Mouse (Mus musculus) CH12.LX (cell line): ENCODE measurements at regions not wholly inside any gene's neighbourhood (a gene's known extent, or its start where the extent isn't known, plus 50 kb on each side); places are given as distances from the start of the nearest gene placed in this dataset.

ENCODE experiments used
- DNase-seq: peaks from one replicate; pipeline ENCODE4 v3.0.0-alpha.2; 2013; ENCODE audit errors: extremely low read depth
- H3K27ac ChIP-seq: 2 replicates; pipeline ENCODE4 v1.5.1; 2012; ENCODE audit warnings: low read depth, mild to moderate bottlenecking, control low read depth, moderate library complexity; ENCODE audit not compliant: insufficient read depth
- H3K27me3 ChIP-seq: replicated peaks from 2 replicates; pipeline ENCODE3; 2012; ENCODE audit warnings: inconsistent platforms
- H3K36me3 ChIP-seq, 2 experiments: replicated peaks in 1 of 2; 2 replicates each; pipeline versions ENCODE3 to v1.6.1; 2012; ENCODE audit warnings: inconsistent platforms in 1 of 2, low read length in 1 of 2, mild to moderate bottlenecking in 1 of 2, mixed read lengths in 1 of 2, moderate library complexity in 1 of 2; ENCODE audit not compliant: control insufficient read depth in 1 of 2, insufficient read depth in 1 of 2
- H3K4me1 ChIP-seq, 2 experiments: 2 replicates each; pipeline ENCODE4 v1.6.1; 2012; ENCODE audit warnings: inconsistent platforms in 1 of 2, moderate library complexity in 1 of 2; ENCODE audit not compliant: insufficient read depth in 2 of 2, control insufficient read depth in 1 of 2
- H3K4me2 ChIP-seq: 2 replicates; pipeline ENCODE4 v1.6.1; 2012; ENCODE audit warnings: low read depth, mild to moderate bottlenecking, control low read depth; ENCODE audit not compliant: poor library complexity, insufficient read depth, severe bottlenecking
- H3K4me3 ChIP-seq, 3 experiments: fragments of 150-350 bp in 1 of 3; sonication (generic) in 1 of 3; replicated peaks in 1 of 3; 2 replicates each; pipeline versions ENCODE3 to v1.5.1; 2011 to 2012; ENCODE audit warnings: low read depth in 2 of 3, low read length in 2 of 3, mild to moderate bottlenecking in 2 of 3, moderate library complexity in 2 of 3, control low read depth in 1 of 3, improper control_type of control experiment in 1 of 3, inconsistent platforms in 1 of 3, mixed read lengths in 1 of 3; ENCODE audit not compliant: poor library complexity in 1 of 3
- H3K79me2 ChIP-seq: replicated peaks from 2 replicates; pipeline ENCODE4 v1.6.1; 2012; ENCODE audit warnings: mild to moderate bottlenecking, moderate library complexity; ENCODE audit not compliant: control insufficient read depth, poor library complexity, insufficient read depth, severe bottlenecking; ENCODE audit errors: extremely low read depth
- H3K9ac ChIP-seq: 2 replicates; pipeline ENCODE4 v1.6.1; 2012; ENCODE audit warnings: low read depth, mild to moderate bottlenecking, control low read depth, moderate library complexity; ENCODE audit not compliant: insufficient read depth
- H3K9me3 ChIP-seq: replicated peaks from 2 replicates; pipeline ENCODE3; 2012; ENCODE audit warnings: low read length, inconsistent platforms, mixed read lengths
- CHD2 ChIP-seq: IDR thresholded peaks from 2 replicates; pipeline ENCODE4 v1.6.1; 2011; ENCODE audit warnings: low read length, improper control_type of control experiment
- CTCF ChIP-seq, 2 experiments: IDR thresholded peaks in 1 of 2; conservative IDR thresholded peaks in 1 of 2; 2 replicates each; pipeline ENCODE4 v1.5.1; 2011 to 2012; ENCODE audit warnings: low read depth in 2 of 2, low read length in 2 of 2, improper control_type of control experiment in 1 of 2, inconsistent platforms in 1 of 2, mild to moderate bottlenecking in 1 of 2, moderate library complexity in 1 of 2
- E2F4 ChIP-seq: IDR thresholded peaks from 2 replicates; pipeline ENCODE4 v1.6.1; 2011; ENCODE audit warnings: low read depth, low read length, improper control_type of control experiment; ENCODE audit not compliant: insufficient replicate concordance
- ELF1 ChIP-seq: IDR thresholded peaks from 2 replicates; pipeline ENCODE4 v1.6.1; 2014; ENCODE audit warnings: low read depth, mild to moderate bottlenecking, inconsistent platforms, low read length, improper control_type of control experiment
- EP300 ChIP-seq: IDR thresholded peaks from 2 replicates; pipeline ENCODE4 v1.6.1; 2011; ENCODE audit warnings: low read length, improper control_type of control experiment
- GABPA ChIP-seq: IDR thresholded peaks from 2 replicates; pipeline ENCODE4 v1.6.1; 2012; ENCODE audit warnings: low read depth, low read length, improper control_type of control experiment, inconsistent platforms; ENCODE audit not compliant: insufficient replicate concordance
- HCFC1 ChIP-seq: IDR thresholded peaks from 2 replicates; pipeline ENCODE4 v1.6.1; 2012; ENCODE audit warnings: low read depth, mild to moderate bottlenecking, inconsistent platforms, low read length, improper control_type of control experiment
- JUND ChIP-seq: conservative IDR thresholded peaks from 2 replicates; pipeline ENCODE4 v1.6.1; 2011; ENCODE audit warnings: low read depth, low read length, improper control_type of control experiment
- KAT2A ChIP-seq: IDR thresholded peaks from 2 replicates; pipeline ENCODE4 v1.6.1; 2012; ENCODE audit warnings: low read length, improper control_type of control experiment, inconsistent platforms; ENCODE audit not compliant: insufficient replicate concordance
- MAX ChIP-seq: IDR thresholded peaks from 2 replicates; pipeline ENCODE4 v1.6.1; 2011; ENCODE audit warnings: low read length, improper control_type of control experiment
- MXI1 ChIP-seq: IDR thresholded peaks from 2 replicates; pipeline ENCODE4 v1.6.1; 2011; ENCODE audit warnings: mild to moderate bottlenecking, low read depth, low read length, improper control_type of control experiment
- MYC ChIP-seq: IDR thresholded peaks from 2 replicates; pipeline ENCODE4 v1.6.1; 2011; ENCODE audit warnings: low read depth, mild to moderate bottlenecking, improper control_type of control experiment, low read length
- NELFE ChIP-seq: IDR thresholded peaks from 2 replicates; pipeline ENCODE4 v1.6.1; 2011; ENCODE audit warnings: low read depth, low read length, improper control_type of control experiment
- POLR2A ChIP-seq: IDR thresholded peaks from 2 replicates; pipeline ENCODE4 v1.6.1; 2011; ENCODE audit warnings: low read depth, mild to moderate bottlenecking, improper control_type of control experiment, low read length
- POLR2AphosphoS2 ChIP-seq: IDR thresholded peaks from 2 replicates; pipeline ENCODE4 v1.6.1; 2011; ENCODE audit warnings: low read depth, low read length, improper control_type of control experiment
- RAD21 ChIP-seq: IDR thresholded peaks from 2 replicates; pipeline ENCODE4 v1.6.1; 2011; ENCODE audit warnings: low read depth, mild to moderate bottlenecking, low read length, improper control_type of control experiment, moderate library complexity
- RCOR1 ChIP-seq: conservative IDR thresholded peaks from 2 replicates; pipeline ENCODE4 v1.6.1; 2012; ENCODE audit warnings: low read depth, mild to moderate bottlenecking, inconsistent platforms, low read length, improper control_type of control experiment
- TBP ChIP-seq: conservative IDR thresholded peaks from 2 replicates; pipeline ENCODE4 v1.6.1; 2011; ENCODE audit warnings: low read depth, low read length, improper control_type of control experiment
- TCF12 ChIP-seq: IDR thresholded peaks from 2 replicates; pipeline ENCODE4 v1.6.1; 2014; ENCODE audit warnings: low read depth, mild to moderate bottlenecking, inconsistent platforms, low read length, improper control_type of control experiment
- USF1 ChIP-seq: IDR thresholded peaks from 2 replicates; pipeline ENCODE4 v1.6.1; 2014; ENCODE audit warnings: low read depth, mild to moderate bottlenecking, inconsistent platforms, low read length, improper control_type of control experiment
- USF2 ChIP-seq: conservative IDR thresholded peaks from 2 replicates; pipeline ENCODE4 v1.6.1; 2011; ENCODE audit warnings: low read depth, low read length, improper control_type of control experiment
- ZC3H11A ChIP-seq: IDR thresholded peaks from 2 replicates; pipeline ENCODE4 v1.6.1; 2012; ENCODE audit warnings: low read depth, mild to moderate bottlenecking, inconsistent platforms, low read length, improper control_type of control experiment
- ZKSCAN1 ChIP-seq: IDR thresholded peaks from 2 replicates; pipeline ENCODE4 v1.6.1; 2012; ENCODE audit warnings: low read depth, inconsistent platforms, low read length, improper control_type of control experiment, borderline replicate concordance
- ZMIZ1 ChIP-seq: IDR thresholded peaks from 2 replicates; pipeline ENCODE4 v1.6.1; 2012; ENCODE audit warnings: low read depth, mild to moderate bottlenecking, inconsistent platforms, low read length, improper control_type of control experiment
- dilution Hi-C: fragments of 300-500 bp; cut with MboI; formaldehyde crosslinking; loops from 2 replicates; pipeline ENCODE4 v1.14.3; 2020; ENCODE audit warnings: low sequenced_read_pairs; ENCODE audit not compliant: extremely low pct_unique_long_range_greater_than_20kb, extremely low pct_ligation_motif_present
- in situ Hi-C: fragments of 300-500 bp; cut with MboI; formaldehyde crosslinking; loops from 3 replicates; pipeline ENCODE4 v1.14.3; 2019; ENCODE audit warnings: low sequenced_read_pairs, low pct_ligation_motif_present, low pct_unique_long_range_greater_than_20kb, mixed read lengths

DNA sequence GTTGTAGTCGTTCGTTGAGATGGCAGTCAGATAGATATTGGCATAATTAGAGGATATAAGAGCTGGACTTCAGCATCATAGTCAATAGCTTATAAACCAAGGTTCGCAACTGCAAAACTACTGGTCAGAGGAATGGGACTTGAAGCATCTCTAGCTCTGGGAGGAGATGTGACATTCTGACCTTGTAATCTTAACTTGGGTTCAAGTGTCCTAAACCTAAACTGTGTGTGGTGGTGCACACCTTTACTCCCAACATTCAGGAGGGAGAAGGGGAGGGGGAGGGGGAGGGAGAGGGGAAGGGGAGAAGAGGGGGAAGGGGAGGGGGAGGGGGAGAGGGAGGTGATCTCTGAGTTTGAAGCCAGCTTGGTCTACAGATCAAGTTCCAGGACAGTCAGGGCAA is 89.1 kb upstream of the Gnai1 start:
- no peaks in the 10 kb centered on the region for H3K27me3 ChIP-seq
- H3K9ac ChIP-seq = no peak overlapping the region
- no peaks in the 10 kb centered on the region for H3K79me2 ChIP-seq
- H3K4me2 ChIP-seq = no peak overlapping the region
- H3K36me3 ChIP-seq = no peaks in the 10 kb centered on the region
- no peaks in the 10 kb centered on the region for H3K4me1 ChIP-seq
- DNase-seq = no peak
- TF ChIP-seq POLR2A (no peak), GABPA (no peak), MAX (no peak), TBP (no peak), POLR2AphosphoS2 (no peak), USF2 (no peak), MXI1 (no peak), NELFE (no peak), ZMIZ1 (no peak)
- no peak overlapping the region for H3K27ac ChIP-seq
- H3K9me3 ChIP-seq = no peaks in the 10 kb centered on the region
- no peak overlapping the region for H3K4me3 ChIP-seq
- dilution Hi-C loops (no loop called here), in situ Hi-C loops (loop anchor here (25.0 kb wide), 1 partner anchor 362 kb away; no protein-coding TSS in a partner anchor)

DNA sequence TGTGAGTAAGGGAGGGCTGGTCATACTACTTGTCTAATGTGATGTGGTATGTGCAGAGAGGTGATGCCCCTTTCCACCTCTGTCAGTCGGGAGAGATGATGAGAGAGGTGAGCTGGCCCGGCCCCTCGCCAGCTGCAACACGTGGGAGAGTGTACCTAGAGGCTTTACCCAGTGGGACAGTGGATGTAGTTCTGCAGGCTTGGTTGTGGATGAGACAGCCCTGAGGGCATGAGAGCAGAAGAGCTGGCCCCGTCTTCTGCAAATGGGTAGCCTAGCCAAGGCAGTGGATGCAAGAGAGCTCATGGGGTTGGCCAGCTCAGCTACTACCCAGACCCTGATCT is 88.1 kb upstream of the Gnai1 start:
- Histone ChIP-seq H3K9ac (no peak overlapping the region), H3K4me1 (no peaks in the 10 kb centered on the region)
- no peak for TF ChIP-seq RCOR1
- no peak for TF ChIP-seq ZC3H11A
- TF ChIP-seq MXI1 = no peak
- no peak for TF ChIP-seq USF2
- no peak for TF ChIP-seq TBP
- TF ChIP-seq EP300 = no peak
- TF ChIP-seq MYC = no peak
- TF ChIP-seq TCF12 = no peak
- no peak for TF ChIP-seq E2F4
- no peak for TF ChIP-seq HCFC1
- no peak for TF ChIP-seq ZKSCAN1
- no peak for TF ChIP-seq CTCF (conservative IDR thresholded peaks at IDR 0.05 in 1 of 2, IDR thresholded peaks at IDR 0.05 in 1 of 2; ENCODE audit: low read depth in 2 of 2, low read length in 2 of 2)
- no peak for TF ChIP-seq GABPA
- TF ChIP-seq JUND = no peak
- no peak for TF ChIP-seq KAT2A
- no peak for TF ChIP-seq USF1
- no peak for TF ChIP-seq RAD21
- no peak for TF ChIP-seq ELF1
- TF ChIP-seq CHD2 = no peak

More for the DNA sequence above, 88.1 kb upstream of the Gnai1 start:
- no peaks in the 10 kb centered on the region for H3K9me3 ChIP-seq
- DNase-seq = no peak
- no peak overlapping the region for H3K27ac ChIP-seq
- dilution Hi-C loops = no loop called here
- no peaks in the 10 kb centered on the region for H3K36me3 ChIP-seq
- no peak overlapping the region for H3K4me3 ChIP-seq
- in situ Hi-C loops = loop anchor here (25.0 kb wide), 1 partner anchor 361 kb away; no protein-coding TSS in a partner anchor
- H3K79me2 ChIP-seq = no peaks in the 10 kb centered on the region
- H3K27me3 ChIP-seq = no peaks in the 10 kb centered on the region
- H3K4me2 ChIP-seq = no peak overlapping the region
